Mouse (Mus musculus): ENCODE results near the gene Mydgf.

DNA sequence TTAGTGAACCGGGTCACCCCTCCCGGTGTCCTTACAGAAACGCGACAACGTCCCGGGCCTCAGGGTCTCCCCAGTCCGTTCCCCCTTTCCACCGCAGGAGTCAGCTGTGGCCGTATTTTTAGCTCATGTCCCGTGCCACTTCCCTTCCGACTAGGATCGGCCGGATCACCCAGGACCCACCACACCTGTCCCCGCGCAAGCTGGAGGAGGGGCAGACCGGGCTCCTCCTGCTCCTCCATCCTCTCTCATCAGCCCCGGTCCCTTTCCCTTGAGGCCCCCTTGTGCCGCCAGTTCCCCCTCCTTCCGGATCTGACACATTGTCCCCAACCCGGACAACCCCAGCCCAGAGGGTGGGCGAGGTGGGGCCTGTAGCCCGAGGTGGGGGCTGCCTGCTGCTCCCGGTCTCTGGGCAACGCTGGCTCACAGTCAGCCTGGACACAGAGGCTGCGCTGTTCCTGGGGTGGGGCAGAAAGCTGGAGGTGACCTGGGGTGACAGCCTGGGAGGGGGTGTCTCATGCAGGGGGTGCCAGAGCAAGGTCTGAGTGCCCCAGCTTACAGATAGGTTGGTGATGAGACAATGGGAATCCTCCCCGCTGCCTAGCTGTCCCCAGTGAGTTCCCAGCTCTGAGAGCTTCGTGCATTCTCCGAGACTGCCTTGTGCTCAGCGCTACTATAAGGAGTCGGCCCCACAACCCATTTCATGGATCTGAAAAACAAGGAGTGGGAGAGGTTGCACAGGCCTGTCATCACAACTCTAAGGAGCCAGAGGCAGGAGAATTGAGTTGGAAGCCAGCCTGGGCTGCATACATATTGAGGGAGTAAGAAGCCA, 34.7 kb downstream of the Mydgf start:
- TF ChIP-seq CTCF (IDR thresholded peaks at IDR 0.05; ENCODE audit: low read depth, low read length) (no peak), POLR2A (IDR thresholded peaks at IDR 0.05; ENCODE audit: extremely low read depth, insufficient read depth, low read length) (no peak)
